Mouse (Mus musculus) CD8-positive naive resting alpha-beta T cell, adult 2 months (primary cell): ENCODE measurements around the gene Tub.

Experiments used
- DNase-seq, 2 experiments: peaks; one replicate each; pipeline ENCODE4 v3.0.0; 2022; ENCODE audit warnings: low read depth in 2 of 2, low spot score in 2 of 2

Gene Tub

GRCm38 (mm10) chr7:109027721-109028120 lies 77.6 kb downstream of the Tub start:
- no peak for DNase-seq

GRCm38 (mm10) chr7:109028204-109028603 lies 78.1 kb downstream of the Tub start:
- DNase-seq = peak in 1 of 2 experiments; percentile 7

- no peak for DNase-seq
These were observed 79.9 kb downstream of the Tub start for GRCm38 (mm10) chr7:109029961-109030465.

GRCm38 (mm10) chr7:109031331-109031730 lies 81.2 kb downstream of the Tub start:
- DNase-seq = no peak

- DNase-seq = no peak
These were observed 81.9 kb downstream of the Tub start for GRCm38 (mm10) chr7:109032054-109032453.

- DNase-seq = no peak
These were observed 88.1 kb downstream of the Tub start for GRCm38 (mm10) chr7:109038121-109038735.

GRCm38 (mm10) chr7:109038987-109039386 lies 88.8 kb downstream of the Tub start:
- DNase-seq = no peak

GRCm38 (mm10) chr7:109039445-109039844 lies 89.3 kb downstream of the Tub start:
- no peak for DNase-seq

- no peak for DNase-seq
These were observed 95.7 kb downstream of the Tub start for GRCm38 (mm10) chr7:109045876-109046275.

GRCm38 (mm10) chr7:109050831-109051230 lies 100.7 kb downstream of the Tub start:
- no peak for DNase-seq

- no peak for DNase-seq
These were observed 109.4 kb downstream of the Tub start for GRCm38 (mm10) chr7:109059536-109059935.

GRCm38 (mm10) chr7:109069641-109070040 lies 119.5 kb downstream of the Tub start:
- no peak for DNase-seq

- no peak for DNase-seq
These were observed 122.2 kb downstream of the Tub start for GRCm38 (mm10) chr7:109072326-109072725.

GRCm38 (mm10) chr7:109082269-109083112 lies 132.4 kb downstream of the Tub start:
- no peak for DNase-seq

- no peak for DNase-seq
These were observed 133.1 kb downstream of the Tub start, which contains the start of gene Ric3 for GRCm38 (mm10) chr7:109083113-109083812. Gene Ric3, minus strand, starts transcription at chr7:109083331.

- no peak for DNase-seq
These were observed 133.7 kb downstream of the Tub start for GRCm38 (mm10) chr7:109083813-109084184.
